In genomic region chr10:14019198-14019597, GRCm38 (mm10) we compare ENCODE assay signal across 26 mouse cellular contexts. TPM values are rescaled to one million over a fixed set of nuclear protein-coding genes. Genes with fewer than 3 reads are reported as not detected.
A peak's percentile ranks its signal among the peaks of the same experiment; 100 is the strongest.
DNase-seq lines count a peak whose midpoint lies in the region; ATAC-seq and TF ChIP-seq lines count a peak whose summit lies in the region.
"Had no signal": no experiment of that assay in that cellular context is flagged by ENCODE, and none has a peak within 500 bp of the region (broad histone marks: within the 10 kb centered on the region; RNA-seq: fewer than 3 reads in every experiment).

No protein-coding gene starts in this region.

- H3K4me2 ChIP-seq in heart, embryonic 14.5 days (ENCODE audit: low read length), result peak overlapping the region; percentile 75; the same call in 1 of the 2 replicates
- peak overlapping the region; percentile 76 for H3K4me2 ChIP-seq in myocyte (ENCODE audit: low read depth)
- H3K4me2 ChIP-seq: intestine, embryonic 15.5 days had no signal

- WGBS in heart, embryonic 14.5 days, result 49% methylated on average over 3 of the region's 3 CpGs

- TF ChIP-seq CTCF in left cerebral cortex, adult 2 months (IDR thresholded peaks at IDR 0.05), result no peak

- no peak for DNase-seq in heart, adult 9 months (ENCODE audit: low spot score in 2 of 2)
- no peak for DNase-seq in left cerebral cortex, adult 2 months (ENCODE audit: extremely low spot score in 1 of 2, low spot score in 2 of 2)
- DNase-seq in left cerebral cortex, postnatal 4 days, result no peak
- DNase-seq in brain, adult 2 months (ENCODE audit: low read depth, low spot score), result peak; percentile 33
- no peak for DNase-seq in kidney, postnatal 36 days
- no peak for DNase-seq in frontal cortex, postnatal 25 days (ENCODE audit: low spot score in 2 of 2)
- DNase-seq: adrenal gland, postnatal 14 days; cerebellum, adult 18-20 months; cerebellum, adult 9-11 months; cerebellum, postnatal 36 days; gastrocnemius, postnatal 25 days; heart, postnatal 4 days; kidney, adult 2 months had no signal

- no peak overlapping the region for H3K4me3 ChIP-seq in heart, embryonic 14.5 days (ENCODE audit: control insufficient read depth in 1 of 2, insufficient read depth in 1 of 2, low read depth in 1 of 2, low read length in 2 of 2)
- no peak overlapping the region; the same call in 1 of the 2 replicates for H3K4me3 ChIP-seq in left cerebral cortex, adult 2 months
- H3K4me3 ChIP-seq in myocyte, result no peak overlapping the region
- H3K4me3 ChIP-seq: erythroblast, embryonic 14.5 days; forebrain, embryonic 10.5 days; hindbrain, embryonic 12.5 days; intestine, embryonic 15.5 days had no signal

- intact Hi-C loops in left cerebral cortex, adult 2 months (cut with DNase I), result no loop called here
- intact Hi-C loops in left cerebral cortex, postnatal 4 days (cut with DNase I), result no loop called here

- H3K9me3 ChIP-seq in heart, embryonic 14.5 days (ENCODE audit: control insufficient read depth, low read length), result no peaks in the 10 kb centered on the region
- H3K9me3 ChIP-seq: embryonic facial prominence, embryonic 10.5 days; forebrain, embryonic 10.5 days; heart, embryonic 12.5 days; hindbrain, embryonic 12.5 days; intestine, embryonic 15.5 days had no signal

- no peak for ATAC-seq in heart, embryonic 14.5 days (ENCODE audit: insufficient number of reproducible peaks, insufficient read depth, low FRiP score, low read depth)
- ATAC-seq: activated CD4-positive, CD25-positive, alpha-beta regulatory T cell, adult 4 months; forebrain, embryonic 14.5 days; hindbrain, embryonic 16.5 days; intestine, embryonic 15.5 days; Patski had no signal

- peaks cover 10 to 52% of the 10 kb centered on the region in 2 experiments for H3K4me1 ChIP-seq in heart, embryonic 14.5 days (ENCODE audit: control insufficient read depth in 2 of 2, insufficient read depth in 2 of 2, low read length in 2 of 2)

- H3K27me3 ChIP-seq in heart, embryonic 14.5 days (ENCODE audit: control insufficient read depth, insufficient read depth, low read length), result no peaks in the 10 kb centered on the region
- H3K27me3 ChIP-seq in myocyte (ENCODE audit: control insufficient read depth, insufficient read depth, insufficient read length), result no peaks in the 10 kb centered on the region
- H3K27me3 ChIP-seq: heart, embryonic 12.5 days; hindbrain, embryonic 12.5 days; intestine, embryonic 15.5 days; Patski had no signal

- no peak overlapping the region for H3K9ac ChIP-seq in heart, embryonic 14.5 days (ENCODE audit: low read length)
- H3K9ac ChIP-seq: heart, embryonic 12.5 days; hindbrain, embryonic 12.5 days; intestine, embryonic 15.5 days had no signal

- no peak for TF ChIP-seq POLR2A in myocyte (IDR thresholded peaks at IDR 0.05; ENCODE audit: insufficient read length, low read depth)

- no peak overlapping the region for H3ac ChIP-seq in myocyte (ENCODE audit: control insufficient read depth, insufficient read length)

- 0 out of 4 replicates have a peak overlapping the region, but pooled peaks of 1 of the 2 experiments have one; percentile 0 for H3K27ac ChIP-seq in heart, embryonic 14.5 days (replicated peaks in 1 of 2; ENCODE audit: control insufficient read depth in 1 of 2, insufficient read depth in 1 of 2, low read depth in 2 of 2, low read length in 2 of 2)
- peak overlapping the region; percentile 30; the same call in 1 of the 2 replicates for H3K27ac ChIP-seq in left cerebral cortex, adult 2 months
- H3K27ac ChIP-seq: embryonic facial prominence, embryonic 10.5 days; forebrain, embryonic 10.5 days; hindbrain, embryonic 12.5 days; intestine, embryonic 15.5 days had no signal

- H3K36me3 ChIP-seq in heart, embryonic 14.5 days (ENCODE audit: control insufficient read depth, insufficient read depth, low read length), result no peaks in the 10 kb centered on the region
- H3K36me3 ChIP-seq in myocyte (ENCODE audit: control insufficient read depth, insufficient read depth), result no peaks in the 10 kb centered on the region
- H3K36me3 ChIP-seq: embryonic facial prominence, embryonic 10.5 days; forebrain, embryonic 10.5 days; heart, embryonic 12.5 days; hindbrain, embryonic 12.5 days; intestine, embryonic 15.5 days had no signal

- peaks cover 59% of the 10 kb centered on the region for H3K79me2 ChIP-seq in myocyte (ENCODE audit: control insufficient read depth, insufficient read depth)

TF ChIP-seq in myocyte, 11 proteins besides CTCF, POLR2A, EP300 and RAD21:
- TF ChIP-seq E2F4 (IDR thresholded peaks at IDR 0.05; ENCODE audit: insufficient read depth) (no peak), TCF12 (IDR thresholded peaks at IDR 0.05; ENCODE audit: insufficient read depth, poor library complexity, severe bottlenecking) (no peak), REST (IDR thresholded peaks at IDR 0.05; ENCODE audit: insufficient read depth, insufficient read length) (no peak), MYOD1 (IDR thresholded peaks at IDR 0.05; ENCODE audit: control insufficient read depth in 1 of 3, insufficient read length in 2 of 3, low read depth in 2 of 3) (no peak), USF1 (IDR thresholded peaks at IDR 0.05; ENCODE audit: low read depth) (no peak), TCF3 (IDR thresholded peaks at IDR 0.05; ENCODE audit: insufficient read length, low read depth) (no peak), MYOG (IDR thresholded peaks at IDR 0.05; ENCODE audit: control insufficient read depth in 1 of 3, insufficient read depth in 1 of 3, insufficient read length in 2 of 3, low read depth in 2 of 3) (no peak), MAX (IDR thresholded peaks at IDR 0.05; ENCODE audit: low read depth) (no peak), CEBPB (IDR thresholded peaks at IDR 0.05; ENCODE audit: insufficient read depth, poor library complexity, severe bottlenecking) (no peak), SRF (IDR thresholded peaks at IDR 0.05; ENCODE audit: control insufficient read depth, insufficient read length, low read depth) (no peak)

RNA-seq across cellular contexts. Expression of gene Hivep2, which starts 53.3 kb away (rescaled TPM):
- polyA plus RNA-seq in heart, embryonic 14.5 days (2014; fragmentation: Nextera tagmentation; extraction: Ambion mirVana), result 6.8 and 9.9 TPM in 2 replicates
- total RNA-seq in left cerebral cortex, adult 2 months (2021), result 100 to 1,000 TPM; 252 to 263 TPM
- total RNA-seq in left cerebral cortex, postnatal 4 days (2021), result 100 to 1,000 TPM; 193 to 194 TPM
- 9.6 TPM for polyA plus RNA-seq in myocyte (2012; fragmentation: generic; extraction: Trizol)
- total RNA-seq: MEL had no signal
- polyA plus RNA-seq: erythroblast, embryonic 14.5 days had no signal
